Mouse (Mus musculus) heart, postnatal 0 days (tissue): ENCODE results near the gene Prrxl1. TPM values are rescaled to one million over a fixed set of nuclear protein-coding genes. Genes with fewer than 3 reads are reported as not detected.

Experiments used
- ATAC-seq: fragments of 200-750 bp; cut with Nextera tagmentation; 2 replicates; pipeline ENCODE4 v1.8.0; 2017; ENCODE audit warnings: low read depth, moderate number of reproducible peaks, moderate library complexity; ENCODE audit not compliant: insufficient read depth
- DNase-seq: peaks from one replicate; pipeline ENCODE4 v3.0.0-alpha.2; 2016; ENCODE audit warnings: low spot score
- H3K27ac ChIP-seq: fragments of 300-500 bp; sonication (generic); 2 replicates; pipeline ENCODE4 v1.5.1; 2014; ENCODE audit warnings: low read depth, mild to moderate bottlenecking
- H3K27me3 ChIP-seq: fragments of 300-500 bp; sonication (generic); 2 replicates; pipeline ENCODE4 v1.6.1; 2014; ENCODE audit warnings: low read length, mixed read lengths; ENCODE audit not compliant: control insufficient read depth, insufficient read depth
- H3K36me3 ChIP-seq: fragments of 300-500 bp; sonication (generic); replicated peaks from 2 replicates; pipeline ENCODE4 v1.6.1; 2014; ENCODE audit warnings: low read length, mixed read lengths; ENCODE audit not compliant: control insufficient read depth, insufficient read depth
- H3K4me1 ChIP-seq: fragments of 300-500 bp; sonication (generic); 2 replicates; pipeline ENCODE4 v1.6.1; 2014; ENCODE audit warnings: antibody characterized with exemption; ENCODE audit not compliant: control insufficient read depth, insufficient read depth
- H3K4me2 ChIP-seq: fragments of 300-500 bp; sonication (generic); 2 replicates; pipeline ENCODE4 v1.6.1; 2014; ENCODE audit warnings: low read depth, mild to moderate bottlenecking, low read length, moderate library complexity
- H3K4me3 ChIP-seq: fragments of 300-500 bp; sonication (generic); 2 replicates; pipeline ENCODE4 v1.5.1; 2014; ENCODE audit warnings: low read depth, low read length
- H3K9ac ChIP-seq: fragments of 300-500 bp; sonication (generic); replicated peaks from 2 replicates; pipeline ENCODE4 v1.6.1; 2014; ENCODE audit warnings: low read depth, low read length, mixed read lengths
- H3K9me3 ChIP-seq: fragments of 300-500 bp; sonication (generic); replicated peaks from 2 replicates; pipeline ENCODE4 v1.6.1; 2016; ENCODE audit warnings: low read length; ENCODE audit not compliant: control insufficient read depth
- CTCF ChIP-seq: IDR thresholded peaks from 2 replicates; pipeline ENCODE4 v1.5.1; 2016; ENCODE audit warnings: antibody characterized with exemption, control low read depth, low read depth
- EP300 ChIP-seq: IDR thresholded peaks from 2 replicates; pipeline ENCODE4 v1.6.1; 2016; ENCODE audit warnings: antibody characterized with exemption, low read depth
- WGBS: fragments of 180-500 bp; shearing (Covaris S2); extraction: QIAGEN DNeasy Blood & Tissue Kit; methylation state at CpG from one replicate; pipeline ENCODE4 v1.1.7; 2014; 5-methylcytosine and 5-hydroxymethylcytosine counted together
- polyA plus RNA-seq: library from polyadenylated mRNA; unstranded; fragments of >200 nt; fragmentation: Nextera tagmentation; extraction: Ambion mirVana; gene quantifications from 2 replicates; pipeline ENCODE4 v1.2.1, GENCODE M21; 2015
- total RNA-seq: library from RNA; depleted of rRNA; stranded (reverse); fragments of >200 nt; gene quantifications from 2 replicates; pipeline ENCODE4 v1.2.3, GENCODE M21; 2014; ENCODE audit warnings: low replicate concordance; rRNA removed

Gene Prrxl1
- total and polyA plus RNA-seq, 2 experiments from 2014 or later, result not detected

DNA sequence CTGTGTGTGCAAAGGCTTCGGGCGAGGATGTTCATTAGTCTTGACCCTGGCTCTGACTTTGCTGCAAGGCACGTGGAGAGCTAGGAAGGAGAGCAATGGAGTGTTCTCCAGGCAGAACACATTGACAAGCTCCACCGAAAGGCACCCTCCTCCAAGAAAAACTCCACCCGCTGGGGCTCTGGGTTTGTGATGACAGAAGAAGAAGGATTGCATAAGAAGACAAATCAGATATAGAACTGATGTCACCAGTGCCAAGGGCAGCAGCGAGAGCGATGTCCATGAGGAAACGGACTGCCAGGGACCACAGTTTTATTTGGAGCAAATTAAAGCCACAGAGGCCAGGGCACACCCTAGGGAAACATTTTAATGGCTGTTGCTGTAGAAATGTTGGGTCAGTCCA, 98.6 kb downstream of the Prrxl1 start:
- WGBS, result 75% methylated on average over 8 of the region's 8 CpGs
- TF ChIP-seq CTCF, result no peak
- no peak for TF ChIP-seq EP300
- Histone ChIP-seq H3K9me3 (no peaks in the 10 kb centered on the region), H3K9ac (no peak overlapping the region), H3K27me3 (no peaks in the 10 kb centered on the region), H3K27ac (no peak overlapping the region), H3K4me2 (no peak overlapping the region), H3K36me3 (no peaks in the 10 kb centered on the region), H3K4me3 (no peak overlapping the region), H3K4me1 (peaks cover 4% of the 10 kb centered on the region; the same call in 1 of the 2 replicates)
- ATAC-seq (no peak), DNase-seq (no peak)

- 57% methylated on average over 3 of the region's 3 CpGs for WGBS
- ATAC-seq, result no peak
- H3K36me3 ChIP-seq, result no peaks in the 10 kb centered on the region
Observed at GRCm38 (mm10) chr14:32698556-32698955, 99.3 kb downstream of the Prrxl1 start.

More at GRCm38 (mm10) chr14:32698556-32698955, 99.3 kb downstream of the Prrxl1 start:
- Histone ChIP-seq H3K9me3 (no peaks in the 10 kb centered on the region), H3K4me2 (no peak overlapping the region), H3K27me3 (no peaks in the 10 kb centered on the region), H3K27ac (no peak overlapping the region), H3K4me3 (no peak overlapping the region), H3K9ac (no peak overlapping the region), H3K4me1 (peaks cover 4% of the 10 kb centered on the region; the same call in 1 of the 2 replicates)
- DNase-seq, result no peak
- no peak for TF ChIP-seq CTCF
- no peak for TF ChIP-seq EP300

Other genes with a start within 250 kb of the Prrxl1 start
- not detected in 2 replicates for gene 1700024G13Rik, start 211.0 kb upstream of the Prrxl1 start, total RNA-seq
- gene 1700024G13Rik, start 211.0 kb upstream of the Prrxl1 start, polyA plus RNA-seq, result 0.27 TPM in 1 of 2 replicates, not detected in the other
- 0.08 and 0.15 TPM in 2 replicates for gene Slc18a3, start 134.6 kb upstream of the Prrxl1 start, total RNA-seq
- 0.21 TPM in 1 of 2 replicates, not detected in the other for gene Slc18a3, start 134.6 kb upstream of the Prrxl1 start, polyA plus RNA-seq
- gene Chat, start 133.4 kb upstream of the Prrxl1 start, total RNA-seq, result not detected in 2 replicates
- 0.10 TPM in 1 of 2 replicates, not detected in the other for gene Chat, start 133.4 kb upstream of the Prrxl1 start, polyA plus RNA-seq
- gene Ercc6, start 85.9 kb upstream of the Prrxl1 start, total RNA-seq, result 2.7 and 5.5 TPM in 2 replicates
- gene Ercc6, start 85.9 kb upstream of the Prrxl1 start, polyA plus RNA-seq, result 5.2 and 6.2 TPM in 2 replicates
- 19.4 and 22.8 TPM in 2 replicates for gene 3425401B19Rik, start 85.9 kb downstream of the Prrxl1 start, total RNA-seq
- gene 3425401B19Rik, start 85.9 kb downstream of the Prrxl1 start, polyA plus RNA-seq, result 11.2 and 12.1 TPM in 2 replicates
- 0.42 TPM in 1 of 2 replicates, not detected in the other for gene Tmem273, start 186.6 kb downstream of the Prrxl1 start, total RNA-seq
- 0.27 and 0.49 TPM in 2 replicates for gene Tmem273, start 186.6 kb downstream of the Prrxl1 start, polyA plus RNA-seq
- gene Fam170b, start 234.6 kb downstream of the Prrxl1 start, total RNA-seq, result not detected in 2 replicates
- gene Fam170b, start 234.6 kb downstream of the Prrxl1 start, polyA plus RNA-seq, result 0.12 and 0.14 TPM in 2 replicates